Comparison of ENCODE assay signal across 10 mouse cellular contexts in genomic region chr14:10166641-10167429, GRCm38 (mm10).
DNase-seq lines count a peak whose midpoint lies in the region; ATAC-seq lines count a peak whose summit lies in the region.
"Had no signal": no experiment of that assay in that cellular context is flagged by ENCODE, and none has a peak within 500 bp of the region (broad histone marks: within the 10 kb centered on the region; RNA-seq: fewer than 3 reads in every experiment).

No protein-coding gene starts in this region.

- H3K36me3 ChIP-seq in forebrain, embryonic 11.5 days (ENCODE audit: control insufficient read depth, insufficient read depth, low read length) = no peaks in the 10 kb centered on the region
- H3K36me3 ChIP-seq in forebrain, embryonic 10.5 days (replicated peaks) = no peaks in the 10 kb centered on the region
- H3K36me3 ChIP-seq: limb, embryonic 12.5 days had no signal

- DNase-seq in forebrain, embryonic 11.5 days (ENCODE audit: low spot score) = no peak
- no peak for DNase-seq in forebrain, embryonic 10.5 days (ENCODE audit: extremely low spot score, low spot score)
- peak; percentile 18 for DNase-seq in right cerebral cortex, adult 18-20 months
- DNase-seq in right cerebral cortex, postnatal 14 days = no peak
- peak; percentile 3 to 9 for DNase-seq in layer of hippocampus, postnatal 14 days (ENCODE audit: low spot score in 2 of 2)
- DNase-seq in telencephalon, adult 2 months (ENCODE audit: low read depth, low spot score) = peak; percentile 69
- no peak for DNase-seq in heart, adult 11 months
- DNase-seq in embryo, embryonic 9.5 days (ENCODE audit: extremely low spot score) = no peak
- DNase-seq: lung, adult 18-20 months had no signal

- H3K4me1 ChIP-seq in forebrain, embryonic 11.5 days (replicated peaks; ENCODE audit: control insufficient read depth, insufficient read depth, low read length) = no peaks in the 10 kb centered on the region
- H3K4me1 ChIP-seq in forebrain, embryonic 10.5 days = peaks cover 17% of the 10 kb centered on the region
- H3K4me1 ChIP-seq: limb, embryonic 12.5 days had no signal

- H3K9ac ChIP-seq in forebrain, embryonic 11.5 days (ENCODE audit: low read length) = no peak overlapping the region
- H3K9ac ChIP-seq: limb, embryonic 12.5 days had no signal

- no peak overlapping the region for H3K27ac ChIP-seq in forebrain, embryonic 11.5 days (ENCODE audit: low read depth, low read length)
- H3K27ac ChIP-seq in forebrain, embryonic 10.5 days = no peak overlapping the region
- H3K27ac ChIP-seq: limb, embryonic 12.5 days had no signal

- WGBS in forebrain, embryonic 11.5 days = 34% methylated on average over 6 of the region's 6 CpGs
- 58% methylated on average over 6 of the region's 6 CpGs for WGBS in forebrain, embryonic 10.5 days

- H3K9me3 ChIP-seq in forebrain, embryonic 11.5 days (ENCODE audit: control insufficient read depth, low read length) = no peaks in the 10 kb centered on the region
- H3K9me3 ChIP-seq in forebrain, embryonic 10.5 days = no peaks in the 10 kb centered on the region
- H3K9me3 ChIP-seq: limb, embryonic 12.5 days had no signal

- H3K27me3 ChIP-seq in forebrain, embryonic 11.5 days (ENCODE audit: control insufficient read depth, insufficient read depth, low read length) = no peaks in the 10 kb centered on the region
- no peaks in the 10 kb centered on the region for H3K27me3 ChIP-seq in forebrain, embryonic 10.5 days (ENCODE audit: poor library complexity, severe bottlenecking)
- H3K27me3 ChIP-seq: limb, embryonic 12.5 days had no signal

- no peak overlapping the region for H3K4me2 ChIP-seq in forebrain, embryonic 11.5 days (ENCODE audit: low read depth, low read length, severe bottlenecking)
- H3K4me2 ChIP-seq: limb, embryonic 12.5 days had no signal

- H3K4me3 ChIP-seq in forebrain, embryonic 11.5 days (ENCODE audit: low read depth, low read length) = no peak overlapping the region
- no peak overlapping the region for H3K4me3 ChIP-seq in forebrain, embryonic 10.5 days
- H3K4me3 ChIP-seq: limb, embryonic 12.5 days had no signal

- ATAC-seq in forebrain, embryonic 11.5 days (replicated peaks; ENCODE audit: low FRiP score) = peak; percentile 55

Comparison
In these comparisons a context has a peak if more than half of its experiments do, and no peak if none do; other contexts are left out.
1. DNase-seq: peak in right cerebral cortex, adult 18-20 months (single experiment), layer of hippocampus, postnatal 14 days (2 of 2) and telencephalon, adult 2 months (single experiment); none in forebrain, embryonic 11.5 days (single experiment), forebrain, embryonic 10.5 days (single experiment), right cerebral cortex, postnatal 14 days (single experiment), heart, adult 11 months (single experiment) and embryo, embryonic 9.5 days (single experiment).